Mouse (Mus musculus): ENCODE data around the gene Tmie. TPM values are rescaled to one million over a fixed set of nuclear protein-coding genes. Genes with fewer than 3 reads are reported as not detected.

The Tmie gene
- total RNA-seq (2012; rRNA removed) = not detected in 2 replicates
- total RNA-seq (2014; rRNA removed) = not detected in 2 replicates
- not detected in 2 replicates for polyA plus RNA-seq (2012; ENCODE audit: insufficient read length, low read depth)

- no peaks in the 10 kb centered on the region for H3K36me3 ChIP-seq (replicated peaks in 1 of 2; ENCODE audit: control insufficient read depth in 1 of 2, insufficient read depth in 1 of 2, low read length in 1 of 2)
- H3K9me3 ChIP-seq (replicated peaks; ENCODE audit: low read length) = no peaks in the 10 kb centered on the region
- no peak within 1 kb of the TSS for H3K27ac ChIP-seq (ENCODE audit: insufficient read depth, low read depth)
- in situ Hi-C loops (cut with MboI; ENCODE audit: low pct_ligation_motif_present, low pct_unique_long_range_greater_than_20kb, low sequenced_read_pairs) = loop anchor here (5.0 kb wide), 1 partner anchor 153 kb away; no protein-coding TSS in a partner anchor
- no peaks in the 10 kb centered on the region for H3K79me2 ChIP-seq (replicated peaks; ENCODE audit: control insufficient read depth, extremely low read depth, insufficient read depth, poor library complexity, severe bottlenecking)
- TF ChIP-seq ZMIZ1 (IDR thresholded peaks at IDR 0.05; ENCODE audit: low read depth, low read length) (no peak), EP300 (IDR thresholded peaks at IDR 0.05; ENCODE audit: low read length) (no peak), SIN3A (IDR thresholded peaks at IDR 0.05; ENCODE audit: low read length) (no peak), GABPA (IDR thresholded peaks at IDR 0.05; ENCODE audit: insufficient replicate concordance, low read depth, low read length) (no peak), CTCF (conservative IDR thresholded peaks at IDR 0.05 in 1 of 2, IDR thresholded peaks at IDR 0.05 in 1 of 2; ENCODE audit: low read depth in 2 of 2, low read length in 2 of 2) (no peak), ZNF384 (IDR thresholded peaks at IDR 0.05; ENCODE audit: low read depth, low read length) (no peak)
- peak within 1 kb of the TSS in 1 of 3 experiments; percentile 29 for H3K4me3 ChIP-seq (replicated peaks in 1 of 3; ENCODE audit: low read depth in 2 of 3, low read length in 2 of 3, poor library complexity in 1 of 3)
- H3K27me3 ChIP-seq (replicated peaks) = peaks cover 28% of the 10 kb centered on the region
- no peak within 1 kb of the TSS for H3K9ac ChIP-seq (ENCODE audit: insufficient read depth, low read depth)
- no peaks in the 10 kb centered on the region for H3K4me1 ChIP-seq (ENCODE audit: control insufficient read depth in 1 of 2, insufficient read depth in 2 of 2)
- DNase-seq (ENCODE audit: extremely low read depth) = no peak
- H3K4me2 ChIP-seq (ENCODE audit: insufficient read depth, low read depth, poor library complexity, severe bottlenecking) = peak within 1 kb of the TSS; percentile 38; the same call in 1 of the 2 replicates
- dilution Hi-C loops (cut with MboI; ENCODE audit: extremely low pct_ligation_motif_present, extremely low pct_unique_long_range_greater_than_20kb, low sequenced_read_pairs) = no loop called here
These were observed at the start of gene Tmie for GRCm38 (mm10) chr9:110879998-110880561. TSS of gene Tmie (minus strand) at chr9:110880113.

GRCm38 (mm10) chr9:110922759-110923158, 42.8 kb upstream of the Tmie start:
- H3K4me1 ChIP-seq (ENCODE audit: control insufficient read depth in 1 of 2, insufficient read depth in 2 of 2) = peaks cover 0 to 2% of the 10 kb centered on the region in 2 experiments; a peak in 1 of 4 replicates
- dilution Hi-C loops (cut with MboI; ENCODE audit: extremely low pct_ligation_motif_present, extremely low pct_unique_long_range_greater_than_20kb, low sequenced_read_pairs) = no loop called here
- in situ Hi-C loops (cut with MboI; ENCODE audit: low pct_ligation_motif_present, low pct_unique_long_range_greater_than_20kb, low sequenced_read_pairs) = no loop called here
- H3K79me2 ChIP-seq (replicated peaks; ENCODE audit: control insufficient read depth, extremely low read depth, insufficient read depth, poor library complexity, severe bottlenecking) = no peaks in the 10 kb centered on the region
- peak overlapping the region; percentile 39; the same call in 1 of the 2 replicates for H3K4me2 ChIP-seq (ENCODE audit: insufficient read depth, low read depth, poor library complexity, severe bottlenecking)
- H3K27ac ChIP-seq (ENCODE audit: insufficient read depth, low read depth) = no peak overlapping the region
- peak; percentile 71 for DNase-seq (ENCODE audit: extremely low read depth)
- H3K9ac ChIP-seq (ENCODE audit: insufficient read depth, low read depth) = no peak overlapping the region; the same call in 1 of the 2 replicates
- H3K36me3 ChIP-seq (replicated peaks in 1 of 2; ENCODE audit: control insufficient read depth in 1 of 2, insufficient read depth in 1 of 2, low read length in 1 of 2) = no peaks in the 10 kb centered on the region
- no peaks in the 10 kb centered on the region for H3K27me3 ChIP-seq (replicated peaks)
- H3K4me3 ChIP-seq (replicated peaks in 1 of 3; ENCODE audit: low read depth in 2 of 3, low read length in 2 of 3, poor library complexity in 1 of 3) = no peak overlapping the region
- H3K9me3 ChIP-seq (replicated peaks; ENCODE audit: low read length) = no peaks in the 10 kb centered on the region
- 0 out of 2 replicates have a peak, but pooled peaks have one; percentile 17 for TF ChIP-seq ELF1 (IDR thresholded peaks at IDR 0.05; ENCODE audit: low read depth, low read length)
- TF ChIP-seq ZNF384 (IDR thresholded peaks at IDR 0.05; ENCODE audit: low read depth, low read length) = peak; percentile 68
- TF ChIP-seq UBTF (IDR thresholded peaks at IDR 0.05; ENCODE audit: low read depth, low read length) = no peak
- TF ChIP-seq CTCF (conservative IDR thresholded peaks at IDR 0.05 in 1 of 2, IDR thresholded peaks at IDR 0.05 in 1 of 2; ENCODE audit: low read depth in 2 of 2, low read length in 2 of 2) = peak; percentile 79 to 93
- TF ChIP-seq SMC3 (IDR thresholded peaks at IDR 0.05; ENCODE audit: low read depth, low read length) = peak; percentile 67
- peak; percentile 83 for TF ChIP-seq RAD21 (IDR thresholded peaks at IDR 0.05; ENCODE audit: low read depth, low read length)
- no peak for TF ChIP-seq CHD1 (IDR thresholded peaks at IDR 0.05; ENCODE audit: low read depth, low read length)
- TF ChIP-seq NELFE (IDR thresholded peaks at IDR 0.05; ENCODE audit: low read depth, low read length) = 0 out of 2 replicates have a peak, but pooled peaks have one; percentile 6

Measured in CH12.LX (cell line).